Mouse (Mus musculus) ES-Bruce4 (cell line): ENCODE data around the gene C1qc.

Experiments used
- CTCF ChIP-seq: IDR thresholded peaks from one replicate; pipeline ENCODE4 v1.8.1; 2011; ENCODE audit warnings: low read depth, low read length
- EP300 ChIP-seq: IDR thresholded peaks from 2 replicates; pipeline ENCODE4 v1.6.1; 2011; ENCODE audit warnings: low read depth, low read length; ENCODE audit not compliant: insufficient read depth

- TF ChIP-seq EP300 = no peak
- no peak for TF ChIP-seq CTCF
Measured at GRCm38 (mm10) chr4:136891115-136891514, 1.8 kb downstream of the C1qc start.
